Mouse (Mus musculus): ENCODE data around the gene 9330182O14Rik. TPM values are rescaled to one million over a fixed set of nuclear protein-coding genes. Genes with fewer than 3 reads are reported as not detected.

9330182O14Rik gene
- polyA plus RNA-seq, 1 experiment from 2014 or later: not detected

- Histone ChIP-seq H3K9me3 (replicated peaks) (no peaks in the 10 kb centered on the region), H3K27ac (replicated peaks) (no peak overlapping the region), H3K4me1 (no peaks in the 10 kb centered on the region), H3K36me3 (no peaks in the 10 kb centered on the region), H3K4me3 (replicated peaks) (no peak overlapping the region), H3K27me3 (replicated peaks) (no peaks in the 10 kb centered on the region), H3K9ac (replicated peaks) (no peak overlapping the region), H3K4me2 (no peak overlapping the region)
- ATAC-seq (ENCODE audit: low FRiP score): peak; percentile 65; the same call in 1 of the 2 replicates
- 88% methylated on average over 6 of the region's 6 CpGs for WGBS
Observed at GRCm38 (mm10) chr15:40157683-40158082, 23.5 kb downstream of the 9330182O14Rik start.

GRCm38 (mm10) chr15:40166560-40167275 lies 32.6 kb downstream of the 9330182O14Rik start:
- no peaks in the 10 kb centered on the region for H3K27me3 ChIP-seq (replicated peaks)
- H3K27ac ChIP-seq (replicated peaks): no peak overlapping the region
- H3K9me3 ChIP-seq (replicated peaks): no peaks in the 10 kb centered on the region
- H3K4me1 ChIP-seq: peaks cover 16% of the 10 kb centered on the region
- ATAC-seq (ENCODE audit: low FRiP score): peak; percentile 56; the same call in 1 of the 2 replicates
- no peaks in the 10 kb centered on the region for H3K36me3 ChIP-seq
- WGBS: 25% methylated on average over 9 of the region's 9 CpGs
- H3K4me2 ChIP-seq: peak overlapping the region; percentile 39
- no peak overlapping the region for H3K9ac ChIP-seq (replicated peaks)
- H3K4me3 ChIP-seq (replicated peaks): no peak overlapping the region

DNA sequence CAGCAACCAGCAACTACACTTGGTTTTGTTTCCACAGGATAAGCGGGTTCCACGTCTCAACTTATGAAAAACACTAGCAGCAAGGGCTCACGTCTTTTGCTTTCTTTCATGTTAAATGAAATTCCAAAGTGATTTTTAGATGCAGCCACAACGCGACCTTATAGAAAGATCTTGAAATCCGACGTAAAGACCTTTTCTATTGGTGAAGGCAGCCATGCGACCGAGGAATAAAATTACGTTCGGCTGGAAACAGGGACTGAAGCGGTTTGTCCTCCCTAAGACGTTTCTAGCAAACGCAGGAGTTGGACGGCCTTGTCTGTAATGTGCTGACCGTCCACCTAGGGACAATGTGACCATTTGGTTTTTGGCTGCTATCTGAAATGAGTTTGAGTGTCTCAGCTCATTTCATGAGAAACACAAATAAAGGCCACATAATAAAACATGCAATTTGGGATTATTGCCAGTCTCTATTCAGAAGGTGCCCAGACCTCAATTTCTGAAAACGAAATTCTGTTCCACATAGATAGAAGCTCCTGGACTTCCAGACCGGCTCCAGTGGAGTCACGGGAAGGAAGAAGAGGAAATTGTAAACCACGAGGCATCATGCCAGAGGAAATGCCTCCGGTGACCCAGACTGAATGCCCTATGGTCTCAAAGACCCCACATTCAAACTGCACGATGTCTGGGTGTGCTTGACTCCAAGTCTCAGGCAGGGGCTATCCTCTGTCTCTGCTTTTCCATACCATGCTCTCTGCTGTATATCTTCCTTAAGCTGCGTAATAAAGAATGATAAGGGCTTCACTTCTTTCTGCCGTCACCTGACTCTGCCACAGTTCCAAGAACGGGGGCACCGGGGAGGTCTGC lies 33.3 kb downstream of the 9330182O14Rik start:
- no peaks in the 10 kb centered on the region for H3K36me3 ChIP-seq
- peak overlapping the region; percentile 35 for H3K4me2 ChIP-seq
- no peak overlapping the region for H3K4me3 ChIP-seq (replicated peaks)
- no peak overlapping the region for H3K9ac ChIP-seq (replicated peaks)
- H3K9me3 ChIP-seq (replicated peaks): no peaks in the 10 kb centered on the region
- H3K4me1 ChIP-seq: peaks cover 16% of the 10 kb centered on the region
- no peak overlapping the region for H3K27ac ChIP-seq (replicated peaks)
- no peak for ATAC-seq (ENCODE audit: low FRiP score)
- no peaks in the 10 kb centered on the region for H3K27me3 ChIP-seq (replicated peaks)
- 57% methylated on average over 26 of the region's 26 CpGs for WGBS

- H3K9ac ChIP-seq (replicated peaks): no peak overlapping the region
- WGBS: 58% methylated on average over 10 of the region's 10 CpGs
- H3K36me3 ChIP-seq: no peaks in the 10 kb centered on the region
- ATAC-seq (ENCODE audit: low FRiP score): no peak
- peak overlapping the region; percentile 35 for H3K4me2 ChIP-seq
- peaks cover 16% of the 10 kb centered on the region for H3K4me1 ChIP-seq
- H3K9me3 ChIP-seq (replicated peaks): no peaks in the 10 kb centered on the region
- no peaks in the 10 kb centered on the region for H3K27me3 ChIP-seq (replicated peaks)
- no peak overlapping the region for H3K4me3 ChIP-seq (replicated peaks)
- H3K27ac ChIP-seq (replicated peaks): no peak overlapping the region
Observed at GRCm38 (mm10) chr15:40168140-40168688, 34.0 kb downstream of the 9330182O14Rik start.

- no peaks in the 10 kb centered on the region for H3K9me3 ChIP-seq (replicated peaks)
- no peaks in the 10 kb centered on the region for H3K36me3 ChIP-seq
- no peak overlapping the region for H3K4me2 ChIP-seq
- peaks cover 16% of the 10 kb centered on the region for H3K4me1 ChIP-seq
- no peaks in the 10 kb centered on the region for H3K27me3 ChIP-seq (replicated peaks)
- ATAC-seq (ENCODE audit: low FRiP score): no peak
- H3K27ac ChIP-seq (replicated peaks): no peak overlapping the region
- H3K4me3 ChIP-seq (replicated peaks): no peak overlapping the region
- WGBS: 67% methylated on average over 5 of the region's 5 CpGs
- H3K9ac ChIP-seq (replicated peaks): no peak overlapping the region
Observed at GRCm38 (mm10) chr15:40169061-40169460, 34.9 kb downstream of the 9330182O14Rik start.

- Histone ChIP-seq H3K9me3 (replicated peaks) (no peaks in the 10 kb centered on the region), H3K4me1 (peaks cover 16% of the 10 kb centered on the region), H3K27ac (replicated peaks) (no peak overlapping the region), H3K9ac (replicated peaks) (no peak overlapping the region), H3K4me2 (peak overlapping the region; percentile 49), H3K27me3 (replicated peaks) (no peaks in the 10 kb centered on the region), H3K36me3 (no peaks in the 10 kb centered on the region), H3K4me3 (replicated peaks) (peak overlapping the region; percentile 21)
- ATAC-seq (ENCODE audit: low FRiP score): peak; percentile 64; the same call in 1 of the 2 replicates
- WGBS: 34% methylated on average over 13 of the region's 13 CpGs
Observed at GRCm38 (mm10) chr15:40169705-40170104, 35.5 kb downstream of the 9330182O14Rik start.

DNA sequence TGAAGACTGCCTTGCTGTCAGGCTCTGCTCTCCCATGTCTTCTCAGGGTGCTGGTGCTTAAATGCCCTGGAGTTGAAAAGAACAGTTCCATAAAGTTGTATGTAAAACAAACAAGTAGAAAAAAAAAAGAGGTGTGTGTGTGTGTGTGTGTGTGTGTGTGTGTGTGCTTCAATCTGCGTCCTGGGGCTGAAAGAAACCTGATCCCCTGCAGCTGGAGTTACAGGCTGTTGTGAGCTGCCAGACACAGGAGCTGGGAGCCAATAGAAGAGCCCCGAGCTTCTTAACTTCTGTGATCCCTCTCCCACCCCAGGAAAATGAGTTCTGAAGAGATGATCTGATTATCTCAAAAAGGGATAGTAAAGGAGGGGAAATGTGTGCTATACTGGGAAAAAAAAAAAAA lies 45.3 kb downstream of the 9330182O14Rik start:
- ATAC-seq (ENCODE audit: low FRiP score): no peak
- 17% methylated on average over 2 of the region's 2 CpGs for WGBS
- H3K4me3 ChIP-seq (replicated peaks): no peak overlapping the region
- H3K4me2 ChIP-seq: no peak overlapping the region
- no peaks in the 10 kb centered on the region for H3K9me3 ChIP-seq (replicated peaks)
- H3K36me3 ChIP-seq: no peaks in the 10 kb centered on the region
- no peak overlapping the region for H3K9ac ChIP-seq (replicated peaks)
- H3K27me3 ChIP-seq (replicated peaks): no peaks in the 10 kb centered on the region
- H3K27ac ChIP-seq (replicated peaks): no peak overlapping the region
- H3K4me1 ChIP-seq: no peaks in the 10 kb centered on the region

DNA sequence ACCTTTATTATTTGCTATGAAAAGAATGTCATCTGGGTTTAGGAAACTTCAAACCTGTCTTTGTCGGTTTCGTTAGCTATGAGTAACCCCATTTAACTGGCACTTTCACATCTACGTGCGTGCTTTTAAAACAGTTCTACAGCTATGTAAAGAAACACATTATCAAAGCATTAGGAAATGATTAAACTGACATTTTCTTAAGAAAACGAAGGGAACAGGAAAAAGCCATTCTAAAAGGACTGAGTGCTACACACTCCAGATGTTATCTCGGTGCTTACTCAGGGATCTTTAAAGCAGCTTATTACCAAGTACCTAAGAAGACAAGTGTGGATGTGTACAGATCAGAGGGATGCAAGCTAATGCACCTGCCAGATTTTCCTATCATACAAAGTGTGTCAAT lies 52.9 kb downstream of the 9330182O14Rik start:
- whole genome bisulfite sequencing: 85% methylated on average over 6 of the region's 6 CpGs
- Histone ChIP-seq H3K36me3 (no peaks in the 10 kb centered on the region), H3K27ac (replicated peaks) (no peak overlapping the region), H3K4me3 (replicated peaks) (no peak overlapping the region), H3K27me3 (replicated peaks) (no peaks in the 10 kb centered on the region), H3K4me1 (no peaks in the 10 kb centered on the region), H3K9ac (replicated peaks) (no peak overlapping the region), H3K4me2 (no peak overlapping the region), H3K9me3 (replicated peaks) (no peaks in the 10 kb centered on the region)
- no peak for ATAC-seq (ENCODE audit: low FRiP score)

Small RNAs within 50 kb of the gene (microRNA-seq; reads per million reads assigned to microRNA genes)
- not detected for gene Gm25958

Data from neural tube, embryonic 15.5 days (tissue).